Mouse (Mus musculus): Measurements from ENCODE around the gene Hist1h2bf. TPM values are rescaled to one million over a fixed set of nuclear protein-coding genes. Genes with fewer than 3 reads are reported as not detected.
"Not testable (repeated sequence)": the region's sequence is repeated elsewhere in the genome, so short reads cannot be mapped to it uniquely, and the experiment has no call there.

The Hist1h2bf gene
- 21.5 and 23.2 TPM in 2 replicates for polyA plus RNA-seq (2011; ENCODE audit: insufficient read depth, insufficient read length, low read depth, missing spikeins)

- peak within 1 kb of the TSS; percentile 72 for H3K4me3 ChIP-seq (ENCODE audit: low read depth, low read length)
- H3K27ac ChIP-seq (ENCODE audit: insufficient read depth, low read length): peak within 1 kb of the TSS; percentile 97
- H3K4me1 ChIP-seq (ENCODE audit: control insufficient read depth, insufficient read depth, low read length); H3K9me3 ChIP-seq (replicated peaks; ENCODE audit: control insufficient read depth, insufficient read depth, low read length, poor library complexity, severe bottlenecking); H3K27me3 ChIP-seq (ENCODE audit: control insufficient read depth, insufficient read depth, low read length, poor library complexity, severe bottlenecking); H3K36me3 ChIP-seq (ENCODE audit: control insufficient read depth, insufficient read depth, low read length, poor library complexity, severe bottlenecking): not testable (repeated sequence)
- H3K9ac ChIP-seq (ENCODE audit: low read depth, poor library complexity, severe bottlenecking): peak within 1 kb of the TSS; percentile 96
These were observed at the start of gene Hist1h2bf, which contains the start of gene Hist1h2ad for GRCm38 (mm10) chr13:23573898-23574524. TSS of gene Hist1h2bf (minus strand) at chr13:23574196. TSS of gene Hist1h2ad (plus strand) at chr13:23574381.

GRCm38 (mm10) chr13:23622861-23623450 is 49.0 kb upstream of the Hist1h2bf start:
- Histone ChIP-seq H3K36me3 (ENCODE audit: control insufficient read depth, insufficient read depth, low read length, poor library complexity, severe bottlenecking) (no peaks in the 10 kb centered on the region), H3K27ac (ENCODE audit: insufficient read depth, low read length) (no peak overlapping the region), H3K4me3 (ENCODE audit: low read depth, low read length) (no peak overlapping the region), H3K9me3 (replicated peaks; ENCODE audit: control insufficient read depth, insufficient read depth, low read length, poor library complexity, severe bottlenecking) (no peaks in the 10 kb centered on the region), H3K9ac (ENCODE audit: low read depth, poor library complexity, severe bottlenecking) (peak overlapping the region; percentile 79), H3K27me3 (ENCODE audit: control insufficient read depth, insufficient read depth, low read length, poor library complexity, severe bottlenecking) (no peaks in the 10 kb centered on the region; the same call in 1 of the 2 replicates), H3K4me1 (ENCODE audit: control insufficient read depth, insufficient read depth, low read length) (no peaks in the 10 kb centered on the region)
- TF ChIP-seq CTCF (IDR thresholded peaks at IDR 0.05; ENCODE audit: low read depth, low read length): no peak
- no peak for TF ChIP-seq POLR2A (IDR thresholded peaks at IDR 0.05; ENCODE audit: insufficient read depth, low read length)
- no peak for TF ChIP-seq EP300 (IDR thresholded peaks at IDR 0.05; ENCODE audit: insufficient read depth, low read depth, low read length)

GRCm38 (mm10) chr13:23622175-23622671 is 48.2 kb upstream of the Hist1h2bf start, which contains the start of gene Hist1h1e:
TSS of gene Hist1h1e (minus strand) at chr13:23622558.
- H3K9ac ChIP-seq (ENCODE audit: low read depth, poor library complexity, severe bottlenecking): peak within 1 kb of the TSS; percentile 79
- not testable (repeated sequence) for H3K27me3 ChIP-seq (ENCODE audit: control insufficient read depth, insufficient read depth, low read length, poor library complexity, severe bottlenecking)

GRCm38 (mm10) chr13:23621532-23622174 is 47.7 kb upstream of the Hist1h2bf start:
- H3K9me3 ChIP-seq (replicated peaks; ENCODE audit: control insufficient read depth, insufficient read depth, low read length, poor library complexity, severe bottlenecking): no peaks in the 10 kb centered on the region
- H3K4me3 ChIP-seq (ENCODE audit: low read depth, low read length): peak overlapping the region; percentile 76
- H3K27me3 ChIP-seq (ENCODE audit: control insufficient read depth, insufficient read depth, low read length, poor library complexity, severe bottlenecking): no peaks in the 10 kb centered on the region; the same call in 1 of the 2 replicates
- H3K4me1 ChIP-seq (ENCODE audit: control insufficient read depth, insufficient read depth, low read length): no peaks in the 10 kb centered on the region
- H3K36me3 ChIP-seq (ENCODE audit: control insufficient read depth, insufficient read depth, low read length, poor library complexity, severe bottlenecking): no peaks in the 10 kb centered on the region
- TF ChIP-seq CTCF (IDR thresholded peaks at IDR 0.05; ENCODE audit: low read depth, low read length) (no peak), POLR2A (IDR thresholded peaks at IDR 0.05; ENCODE audit: insufficient read depth, low read length) (peak; percentile 51)
- peak overlapping the region; percentile 73 for H3K27ac ChIP-seq (ENCODE audit: insufficient read depth, low read length)
- peak overlapping the region; percentile 79 for H3K9ac ChIP-seq (ENCODE audit: low read depth, poor library complexity, severe bottlenecking)

More at GRCm38 (mm10) chr13:23622175-23622671, 48.2 kb upstream of the Hist1h2bf start, which contains the start of gene Hist1h1e:
- not testable (repeated sequence) for H3K9me3 ChIP-seq (replicated peaks; ENCODE audit: control insufficient read depth, insufficient read depth, low read length, poor library complexity, severe bottlenecking); H3K36me3 ChIP-seq (ENCODE audit: control insufficient read depth, insufficient read depth, low read length, poor library complexity, severe bottlenecking); H3K4me1 ChIP-seq (ENCODE audit: control insufficient read depth, insufficient read depth, low read length)
- TF ChIP-seq POLR2A (IDR thresholded peaks at IDR 0.05; ENCODE audit: insufficient read depth, low read length): peak; percentile 90
- 0 out of 2 replicates have a peak, but pooled peaks have one; percentile 4 for TF ChIP-seq EP300 (IDR thresholded peaks at IDR 0.05; ENCODE audit: insufficient read depth, low read depth, low read length)
- Histone ChIP-seq H3K27ac (ENCODE audit: insufficient read depth, low read length) (peak within 1 kb of the TSS; percentile 73), H3K4me3 (ENCODE audit: low read depth, low read length) (peak within 1 kb of the TSS; percentile 76)

GRCm38 (mm10) chr13:23620733-23621531 is 46.9 kb upstream of the Hist1h2bf start, which contains the start of gene Hist1h2be:
TSS of gene Hist1h2be (minus strand) at chr13:23621124.
- Histone ChIP-seq H3K9me3 (replicated peaks; ENCODE audit: control insufficient read depth, insufficient read depth, low read length, poor library complexity, severe bottlenecking) (no peaks in the 10 kb centered on the region), H3K4me3 (ENCODE audit: low read depth, low read length) (peak within 1 kb of the TSS; percentile 89), H3K4me1 (ENCODE audit: control insufficient read depth, insufficient read depth, low read length) (no peaks in the 10 kb centered on the region), H3K27ac (ENCODE audit: insufficient read depth, low read length) (peak within 1 kb of the TSS; percentile 74), H3K36me3 (ENCODE audit: control insufficient read depth, insufficient read depth, low read length, poor library complexity, severe bottlenecking) (no peaks in the 10 kb centered on the region), H3K27me3 (ENCODE audit: control insufficient read depth, insufficient read depth, low read length, poor library complexity, severe bottlenecking) (no peaks in the 10 kb centered on the region; the same call in 1 of the 2 replicates), H3K9ac (ENCODE audit: low read depth, poor library complexity, severe bottlenecking) (peak within 1 kb of the TSS; percentile 79)
- TF ChIP-seq CTCF (IDR thresholded peaks at IDR 0.05; ENCODE audit: low read depth, low read length): no peak
- TF ChIP-seq POLR2A (IDR thresholded peaks at IDR 0.05; ENCODE audit: insufficient read depth, low read length): no peak
- TF ChIP-seq EP300 (IDR thresholded peaks at IDR 0.05; ENCODE audit: insufficient read depth, low read depth, low read length): no peak
